Mouse (Mus musculus): Measurements from ENCODE around the gene Klf6. TPM values are rescaled to one million over a fixed set of nuclear protein-coding genes. Genes with fewer than 3 reads are reported as not detected.

Klf6 gene
- polyA plus RNA-seq, 1 experiment from 2014 or later, result 74.9 TPM

- no peak for DNase-seq (ENCODE audit: low spot score)
These were observed 36.1 kb downstream of the Klf6 start for GRCm38 (mm10) chr13:5897176-5897959.

GRCm38 (mm10) chr13:5899021-5899420 is 37.7 kb downstream of the Klf6 start:
- DNase-seq (ENCODE audit: low spot score), result no peak

DNA sequence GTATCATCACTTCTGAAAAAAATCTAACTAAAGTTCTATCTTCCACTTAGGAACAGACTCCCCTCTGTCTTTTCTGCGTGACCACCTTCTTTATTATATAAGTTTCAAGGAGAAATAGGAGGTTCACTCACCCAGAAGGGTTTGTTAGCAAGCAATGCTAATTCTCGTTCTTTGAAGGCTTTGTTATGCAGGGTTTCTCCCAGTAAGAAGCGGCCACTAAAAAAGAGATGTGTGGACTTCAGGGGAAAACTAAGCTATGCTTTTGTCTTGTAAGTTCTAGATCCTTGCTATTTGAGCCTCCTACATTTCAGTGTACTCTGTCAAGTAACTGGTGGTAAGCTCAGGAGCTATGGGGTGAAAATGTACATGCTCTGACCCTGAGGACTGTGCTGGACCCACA is 38.4 kb downstream of the Klf6 start:
- no peak for DNase-seq (ENCODE audit: low spot score)

DNA sequence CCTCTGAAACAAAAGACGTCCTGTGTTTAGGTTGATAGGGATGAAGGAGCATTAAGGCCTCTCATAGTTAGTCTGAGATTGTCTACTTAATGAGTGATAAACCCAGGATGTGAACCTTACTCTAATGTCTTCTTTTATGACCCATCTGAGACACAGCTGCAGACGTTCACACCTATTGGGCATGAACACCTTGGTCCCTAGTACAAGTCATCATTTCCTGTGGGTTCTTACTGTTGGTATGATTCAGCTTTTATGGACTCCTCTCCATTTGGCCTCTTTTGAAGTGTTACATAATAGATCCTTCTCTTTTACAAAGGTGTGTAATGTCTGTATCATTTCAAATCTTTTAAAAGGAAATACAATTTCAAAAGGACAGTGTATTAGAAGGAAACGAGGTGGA is 51.9 kb downstream of the Klf6 start:
- no peak for DNase-seq (ENCODE audit: low spot score)

GRCm38 (mm10) chr13:5917360-5917759 is 56.1 kb downstream of the Klf6 start:
- DNase-seq (ENCODE audit: low spot score), result no peak

- no peak for DNase-seq (ENCODE audit: low spot score)
These were observed 58.7 kb downstream of the Klf6 start for GRCm38 (mm10) chr13:5919966-5920365.

Small RNA genes lying within 50 kb of the gene (microRNA-seq; reads per million reads assigned to microRNA genes)
- not detected for gene Gm26043 (ENCODE audit: borderline number of aligned reads)
